Mouse (Mus musculus) heart, adult 2 months (tissue): ENCODE measurements around the gene Ip6k2. TPM values are rescaled to one million over a fixed set of nuclear protein-coding genes. Genes with fewer than 3 reads are reported as not detected.

Source experiments
- DNase-seq, 2 experiments: peaks; one replicate each; pipeline ENCODE4 v3.0.0; 2021
- H3K27ac ChIP-seq: fragments of 200-600 bp; 2 replicates; pipeline ENCODE4 v1.8.1; 2022
- H3K27me3 ChIP-seq: fragments of 200-500 bp; 2 replicates; pipeline ENCODE4 v1.6.1; 2012; ENCODE audit warnings: mild to moderate bottlenecking, low read length, inconsistent platforms, mixed read lengths; ENCODE audit not compliant: control insufficient read depth, insufficient read depth
- H3K36me3 ChIP-seq: fragments of 200-500 bp; 2 replicates; pipeline ENCODE4 v1.6.1; 2012; ENCODE audit warnings: low read length, inconsistent platforms; ENCODE audit not compliant: control insufficient read depth, insufficient read depth
- H3K4me1 ChIP-seq: fragments of 200-500 bp; 2 replicates; pipeline ENCODE4 v1.6.1; 2011; ENCODE audit warnings: low read length; ENCODE audit not compliant: control insufficient read depth, insufficient read depth
- H3K4me3 ChIP-seq: fragments of 200-600 bp; 2 replicates; pipeline ENCODE4 v1.8.1; 2022
- H3K79me2 ChIP-seq: fragments of 200-500 bp; replicated peaks from 2 replicates; pipeline ENCODE4 v1.6.1; 2012; ENCODE audit warnings: mild to moderate bottlenecking, inconsistent platforms, low read length, moderate library complexity, mixed read lengths; ENCODE audit not compliant: control insufficient read depth, insufficient read depth
- H3K9ac ChIP-seq: fragments of 200-500 bp; 2 replicates; pipeline ENCODE4 v1.6.1; 2012; ENCODE audit warnings: low read depth, mild to moderate bottlenecking, control low read depth, inconsistent platforms, low read length, mixed read lengths
- CTCF ChIP-seq: fragments of 200-600 bp; IDR thresholded peaks from 2 replicates; pipeline ENCODE4 v1.8.1; 2022; ENCODE audit warnings: antibody characterized with exemption, mild to moderate bottlenecking, moderate library complexity
- EP300 ChIP-seq: fragments of 200-500 bp; IDR thresholded peaks from 2 replicates; pipeline ENCODE4 v1.6.1; 2011; ENCODE audit warnings: low read depth, low read length, control low read depth; ENCODE audit not compliant: insufficient read depth
- POLR2A ChIP-seq: fragments of 200-500 bp; IDR thresholded peaks from 2 replicates; pipeline ENCODE4 v1.6.1; 2011; ENCODE audit warnings: mild to moderate bottlenecking, low read depth, low read length, control low read depth; ENCODE audit not compliant: insufficient read depth
- WGBS: fragments of 180-500 bp; shearing (Covaris S2); methylation state at CpG from one replicate; pipeline ENCODE4 v1.1.7; 2018; 5-methylcytosine and 5-hydroxymethylcytosine counted together
- intact Hi-C: fragments of 180-260 bp; cut with DNase I; formaldehyde crosslinking; loops from one replicate; pipeline ENCODE4 v1.15.1; 2025
- polyA plus RNA-seq: library from polyadenylated mRNA; depleted of rRNA; stranded (reverse); fragments of >200 nt; gene quantifications from 2 replicates; pipeline ENCODE4 v1.2.3, GENCODE M21; 2012
- total RNA-seq, 2 experiments: library from RNA; stranded (reverse); gene quantifications; 2 replicates each; pipeline ENCODE4 v1.2.3; 2021

Gene Ip6k2
- total and polyA plus RNA-seq, 3 experiments, result 19.2 to 22.3 (median 20.6) TPM

DNA sequence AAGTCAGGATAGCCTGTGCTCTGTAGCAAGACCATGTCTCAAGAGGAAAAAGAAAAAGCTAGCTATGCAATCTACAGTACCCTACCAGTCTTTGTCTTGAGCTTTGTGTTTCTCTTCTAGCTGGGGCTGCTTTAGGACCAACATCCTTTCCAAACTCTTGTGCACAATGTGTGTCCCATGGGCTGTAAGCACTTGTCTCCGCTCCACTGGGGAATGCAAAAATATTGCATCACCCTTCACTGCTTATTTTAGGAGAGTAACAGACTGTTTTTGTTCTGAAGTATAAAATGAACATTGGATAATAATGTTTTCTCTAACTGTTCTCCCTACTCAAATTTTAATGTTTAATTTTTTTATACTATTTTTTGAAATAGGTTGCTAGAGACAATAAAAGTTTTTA, 2.9 kb downstream of the Ip6k2 start:
- intact Hi-C loops, result no loop called here
- DNase-seq, result no peak
- Histone ChIP-seq H3K36me3 (peaks cover 30% of the 10 kb centered on the region), H3K27me3 (no peaks in the 10 kb centered on the region), H3K4me1 (peaks cover 16% of the 10 kb centered on the region), H3K9ac (no peak overlapping the region), H3K79me2 (peaks cover 6% of the 10 kb centered on the region), H3K27ac (peak overlapping the region; percentile 20), H3K4me3 (no peak overlapping the region)
- 36% methylated on average over 1 of the region's 1 CpGs for WGBS
- TF ChIP-seq POLR2A, result no peak
- TF ChIP-seq CTCF, result no peak
- no peak for TF ChIP-seq EP300

DNA sequence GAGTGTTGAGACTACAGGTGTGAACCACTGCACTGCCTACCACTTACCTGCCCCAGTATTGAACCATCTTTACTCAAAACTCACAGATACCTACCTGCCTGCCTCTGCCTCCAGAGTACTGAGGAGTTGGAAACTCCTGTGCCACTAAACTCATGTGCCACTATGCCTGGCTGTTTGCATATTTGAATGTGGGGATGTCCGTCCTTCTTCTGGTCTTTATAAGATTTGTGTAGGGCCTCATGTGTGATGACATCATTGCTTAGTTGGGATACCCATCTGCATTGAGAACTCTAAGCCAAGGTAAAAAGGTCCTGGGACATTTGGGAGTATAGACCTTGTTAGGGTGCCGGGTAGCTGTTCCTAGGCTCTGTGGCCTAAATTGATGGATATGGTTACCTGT, 3.5 kb downstream of the Ip6k2 start:
- H3K36me3 ChIP-seq, result peaks cover 30% of the 10 kb centered on the region
- peak overlapping the region; percentile 20 for H3K27ac ChIP-seq
- no peak for DNase-seq
- peaks cover 19% of the 10 kb centered on the region for H3K4me1 ChIP-seq
- 87% methylated on average over 2 of the region's 2 CpGs for WGBS
- TF ChIP-seq POLR2A, result no peak
- no peak for TF ChIP-seq EP300
- TF ChIP-seq CTCF, result no peak
- peaks cover 9% of the 10 kb centered on the region for H3K79me2 ChIP-seq
- H3K27me3 ChIP-seq, result no peaks in the 10 kb centered on the region
- H3K9ac ChIP-seq, result no peak overlapping the region
- no peak overlapping the region for H3K4me3 ChIP-seq
- intact Hi-C loops, result no loop called here

DNA sequence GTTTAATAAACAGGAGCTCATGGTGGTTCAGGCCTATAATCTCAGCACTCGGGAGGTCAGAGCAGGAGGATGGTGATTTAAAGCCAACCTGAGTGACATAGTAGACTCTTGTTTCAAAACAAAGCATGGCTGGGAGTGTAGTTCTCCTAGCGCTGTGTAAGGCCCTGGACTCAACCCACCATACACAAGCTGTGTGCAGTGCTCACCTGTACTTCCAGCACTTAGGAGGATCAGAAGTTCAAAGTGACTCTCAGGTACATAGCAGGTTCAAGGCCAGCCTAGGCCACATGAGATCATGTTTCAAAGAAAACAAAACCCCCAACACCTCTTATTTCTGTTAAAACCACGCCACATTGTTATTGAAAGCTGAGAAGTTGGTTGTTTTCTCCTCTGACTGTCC, 5.1 kb downstream of the Ip6k2 start:
- Histone ChIP-seq H3K27me3 (no peaks in the 10 kb centered on the region), H3K4me3 (no peak overlapping the region), H3K4me1 (peaks cover 24% of the 10 kb centered on the region), H3K36me3 (peaks cover 32% of the 10 kb centered on the region), H3K79me2 (peaks cover 9% of the 10 kb centered on the region), H3K27ac (no peak overlapping the region), H3K9ac (no peak overlapping the region)
- DNase-seq, result no peak
- WGBS, result 77% methylated on average over 3 of the region's 3 CpGs
- intact Hi-C loops, result no loop called here
- TF ChIP-seq EP300 (no peak), POLR2A (no peak), CTCF (no peak)

DNA sequence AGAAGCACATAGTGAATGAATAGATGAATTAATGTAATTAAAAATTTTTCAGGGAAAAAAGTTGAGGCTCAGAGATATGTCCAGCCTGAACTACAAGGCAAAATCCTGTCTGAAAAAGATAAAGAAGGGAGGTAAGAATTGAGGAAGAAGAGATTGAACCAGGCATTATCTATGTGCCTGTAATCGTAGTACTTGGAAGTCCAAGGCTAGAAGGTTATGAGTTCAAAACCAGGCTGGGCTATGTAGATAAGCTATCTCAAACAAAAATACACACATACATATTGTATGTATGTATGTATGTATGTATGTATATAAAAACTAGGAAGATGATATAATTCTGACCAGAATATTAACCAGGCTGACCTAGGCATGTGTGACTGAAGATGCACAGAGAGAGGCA, 8.7 kb downstream of the Ip6k2 start:
- Histone ChIP-seq H3K79me2 (peaks cover 11% of the 10 kb centered on the region), H3K4me3 (no peak overlapping the region), H3K36me3 (peaks cover 28% of the 10 kb centered on the region), H3K9ac (no peak overlapping the region), H3K4me1 (peaks cover 18% of the 10 kb centered on the region), H3K27ac (no peak overlapping the region), H3K27me3 (no peaks in the 10 kb centered on the region)
- 49% methylated on average over 1 of the region's 1 CpGs for WGBS
- intact Hi-C loops, result no loop called here
- no peak for DNase-seq
- TF ChIP-seq CTCF (no peak), POLR2A (no peak), EP300 (no peak)

DNA sequence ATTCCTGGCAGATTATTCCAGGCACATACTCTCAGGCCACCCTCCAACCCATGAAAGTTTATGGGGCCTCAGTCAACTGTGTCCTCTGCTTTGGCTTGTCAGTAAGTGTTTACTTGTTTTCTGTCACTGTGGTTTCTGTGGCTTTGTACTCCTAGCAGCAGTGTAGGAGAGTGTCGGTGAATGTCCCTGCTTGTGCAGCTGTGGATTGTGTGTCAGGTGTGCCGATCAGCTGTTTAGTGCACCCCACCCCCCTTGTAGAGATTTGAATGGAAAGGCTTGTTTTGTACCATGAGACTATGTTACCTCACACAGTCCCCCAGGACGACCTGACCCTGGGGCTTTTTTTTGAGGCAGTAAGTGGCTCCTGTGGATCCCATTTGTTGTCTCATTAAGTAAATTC, 9.1 kb downstream of the Ip6k2 start:
- WGBS, result 48% methylated on average over 3 of the region's 3 CpGs
- no peak for DNase-seq
- H3K27me3 ChIP-seq, result no peaks in the 10 kb centered on the region
- no peak overlapping the region for H3K9ac ChIP-seq
- no peak overlapping the region for H3K4me3 ChIP-seq
- no peak for TF ChIP-seq POLR2A
- TF ChIP-seq CTCF, result no peak
- no peak for TF ChIP-seq EP300
- H3K36me3 ChIP-seq, result peaks cover 30% of the 10 kb centered on the region
- no peak overlapping the region for H3K27ac ChIP-seq
- intact Hi-C loops, result no loop called here
- peaks cover 17% of the 10 kb centered on the region for H3K4me1 ChIP-seq
- H3K79me2 ChIP-seq, result peaks cover 10% of the 10 kb centered on the region

DNA sequence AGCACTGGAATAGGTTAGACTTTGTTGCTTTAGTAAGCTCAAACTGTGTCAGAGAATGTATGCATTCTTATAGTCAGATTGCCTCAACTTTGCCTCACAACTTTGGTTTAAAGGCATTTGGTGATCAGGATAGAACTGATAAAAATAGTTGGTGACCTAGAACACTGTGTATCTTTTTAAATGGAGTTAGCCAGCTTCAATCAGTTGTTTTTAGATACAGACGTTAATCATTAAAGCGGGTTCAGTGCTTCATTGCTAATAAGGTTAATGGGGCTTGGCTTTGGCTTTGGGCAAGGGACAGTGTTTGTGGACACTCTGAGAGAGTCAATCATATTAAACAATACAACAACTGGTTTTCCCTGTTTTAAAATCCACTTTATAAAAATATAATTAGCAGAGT, 11.7 kb downstream of the Ip6k2 start:
- TF ChIP-seq EP300, result no peak
- no peak for TF ChIP-seq POLR2A
- TF ChIP-seq CTCF, result no peak
- intact Hi-C loops, result no loop called here
- 37% methylated on average over 2 of the region's 2 CpGs for WGBS
- H3K27me3 ChIP-seq, result no peaks in the 10 kb centered on the region
- peaks cover 8% of the 10 kb centered on the region for H3K79me2 ChIP-seq
- H3K9ac ChIP-seq, result no peak overlapping the region
- peak overlapping the region; percentile 48 for H3K27ac ChIP-seq
- H3K36me3 ChIP-seq, result peaks cover 19% of the 10 kb centered on the region
- peaks cover 15% of the 10 kb centered on the region for H3K4me1 ChIP-seq
- H3K4me3 ChIP-seq, result no peak overlapping the region
- no peak for DNase-seq

DNA sequence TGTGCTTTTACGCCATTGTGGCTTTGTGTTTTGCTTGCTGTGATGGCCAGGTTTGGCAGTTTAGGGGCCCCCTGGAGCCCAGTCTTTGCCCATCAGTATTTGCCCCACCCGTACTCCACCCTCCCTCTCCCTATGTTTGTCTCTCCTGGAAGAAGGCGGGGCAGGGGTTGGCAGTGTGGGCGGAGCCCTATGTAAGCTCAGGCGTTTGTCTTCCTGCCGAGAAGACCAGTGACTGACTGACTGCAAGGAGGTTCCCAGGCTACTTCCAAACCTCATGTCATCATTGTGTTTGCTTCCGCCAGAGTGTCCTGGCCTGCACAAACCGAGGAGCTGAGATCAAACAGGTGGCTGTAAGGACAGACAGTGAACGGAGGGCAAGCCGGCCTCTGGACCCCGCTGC, 12.2 kb downstream of the Ip6k2 start:
- H3K4me3 ChIP-seq, result no peak overlapping the region
- WGBS, result 20% methylated on average over 11 of the region's 11 CpGs
- peaks cover 6% of the 10 kb centered on the region for H3K79me2 ChIP-seq
- intact Hi-C loops, result no loop called here
- H3K9ac ChIP-seq, result no peak overlapping the region
- DNase-seq, result peak; percentile 65 to 70
- peaks cover 16% of the 10 kb centered on the region for H3K36me3 ChIP-seq
- H3K27ac ChIP-seq, result peak overlapping the region; percentile 48
- peaks cover 15% of the 10 kb centered on the region for H3K4me1 ChIP-seq
- TF ChIP-seq POLR2A (no peak), EP300 (no peak), CTCF (no peak)
- H3K27me3 ChIP-seq, result no peaks in the 10 kb centered on the region
